Mouse (Mus musculus): ENCODE measurements around the gene Rhbdd3. TPM values are rescaled to one million over a fixed set of nuclear protein-coding genes. Genes with fewer than 3 reads are reported as not detected.

The Rhbdd3 gene
- total and polyA plus RNA-seq, 3 experiments, result 15.0 to 20.6 (median 17.0) TPM

GRCm38 (mm10) chr11:5098035-5098735 lies 541 bp upstream of the Rhbdd3 start:
- TF ChIP-seq JUND (conservative IDR thresholded peaks at IDR 0.05; ENCODE audit: low read depth, low read length) (no peak), ZC3H11A (IDR thresholded peaks at IDR 0.05; ENCODE audit: low read depth, low read length) (no peak), MAZ (IDR thresholded peaks at IDR 0.05; ENCODE audit: low read depth, low read length) (no peak), MAX (IDR thresholded peaks at IDR 0.05; ENCODE audit: low read length) (peak; percentile 83; the same call in 1 of the 2 replicates), ZNF384 (IDR thresholded peaks at IDR 0.05; ENCODE audit: low read depth, low read length) (no peak), ZMIZ1 (IDR thresholded peaks at IDR 0.05; ENCODE audit: low read depth, low read length) (peak; percentile 5; the same call in 1 of the 2 replicates), ELF1 (IDR thresholded peaks at IDR 0.05; ENCODE audit: low read depth, low read length) (no peak), MXI1 (IDR thresholded peaks at IDR 0.05; ENCODE audit: low read depth, low read length) (peak; percentile 81), RCOR1 (conservative IDR thresholded peaks at IDR 0.05; ENCODE audit: low read depth, low read length) (0 out of 2 replicates have a peak, but pooled peaks have one; percentile 36), JUN (IDR thresholded peaks at IDR 0.05; ENCODE audit: insufficient read depth, low read depth, low read length) (no peak), POLR2A (IDR thresholded peaks at IDR 0.05; ENCODE audit: low read depth, low read length) (no peak), CTCF (conservative IDR thresholded peaks at IDR 0.05 in 1 of 2, IDR thresholded peaks at IDR 0.05 in 1 of 2; ENCODE audit: low read depth in 2 of 2, low read length in 2 of 2) (no peak), E2F4 (IDR thresholded peaks at IDR 0.05; ENCODE audit: insufficient replicate concordance, low read depth, low read length) (no peak), USF1 (IDR thresholded peaks at IDR 0.05; ENCODE audit: low read depth, low read length) (no peak), SIN3A (IDR thresholded peaks at IDR 0.05; ENCODE audit: low read length) (0 out of 2 replicates have a peak, but pooled peaks have one; percentile 32), CHD2 (IDR thresholded peaks at IDR 0.05; ENCODE audit: low read length) (no peak), MYC (IDR thresholded peaks at IDR 0.05; ENCODE audit: low read depth, low read length) (0 out of 2 replicates have a peak, but pooled peaks have one; percentile 85), TCF12 (IDR thresholded peaks at IDR 0.05; ENCODE audit: low read depth, low read length) (no peak), PAX5 (IDR thresholded peaks at IDR 0.05; ENCODE audit: low read length) (no peak), CHD1 (IDR thresholded peaks at IDR 0.05; ENCODE audit: low read depth, low read length) (peak; percentile 70), MAFK (IDR thresholded peaks at IDR 0.05; ENCODE audit: insufficient replicate concordance, low read length) (no peak), USF2 (conservative IDR thresholded peaks at IDR 0.05; ENCODE audit: low read depth, low read length) (no peak), BHLHE40 (IDR thresholded peaks at IDR 0.05; ENCODE audit: low read depth, low read length) (no peak), IRF4 (IDR thresholded peaks at IDR 0.05; ENCODE audit: low read depth, low read length) (no peak), HCFC1 (IDR thresholded peaks at IDR 0.05; ENCODE audit: low read depth, low read length) (no peak), UBTF (IDR thresholded peaks at IDR 0.05; ENCODE audit: low read depth, low read length) (no peak), SMC3 (IDR thresholded peaks at IDR 0.05; ENCODE audit: low read depth, low read length) (no peak), MEF2A (IDR thresholded peaks at IDR 0.05; ENCODE audit: borderline replicate concordance, low read depth, low read length) (no peak), RAD21 (IDR thresholded peaks at IDR 0.05; ENCODE audit: low read depth, low read length) (no peak)
- peaks cover 7 to 45% of the 10 kb centered on the region in 2 experiments; a peak in 3 of 4 replicates for H3K4me1 ChIP-seq (ENCODE audit: control insufficient read depth in 1 of 2, insufficient read depth in 2 of 2)
- H3K27ac ChIP-seq (ENCODE audit: insufficient read depth, low read depth), result peak overlapping the region; percentile 75
- no peaks in the 10 kb centered on the region for H3K27me3 ChIP-seq (replicated peaks)
- peak; percentile 41 for DNase-seq (ENCODE audit: extremely low read depth)
- H3K4me2 ChIP-seq (ENCODE audit: insufficient read depth, low read depth, poor library complexity, severe bottlenecking), result peak overlapping the region; percentile 97
- peaks cover 57% of the 10 kb centered on the region for H3K79me2 ChIP-seq (replicated peaks; ENCODE audit: control insufficient read depth, extremely low read depth, insufficient read depth, poor library complexity, severe bottlenecking)
- H3K36me3 ChIP-seq (replicated peaks in 1 of 2; ENCODE audit: control insufficient read depth in 1 of 2, insufficient read depth in 1 of 2, low read length in 1 of 2), result peaks cover 8 to 41% of the 10 kb centered on the region in 2 experiments
- H3K4me3 ChIP-seq (replicated peaks in 1 of 3; ENCODE audit: low read depth in 2 of 3, low read length in 2 of 3, poor library complexity in 1 of 3), result peak overlapping the region; percentile 74 to 94 (median 85)
- dilution Hi-C loops (cut with MboI; ENCODE audit: extremely low pct_ligation_motif_present, extremely low pct_unique_long_range_greater_than_20kb, low sequenced_read_pairs) (no loop called here), in situ Hi-C loops (cut with MboI; ENCODE audit: low pct_ligation_motif_present, low pct_unique_long_range_greater_than_20kb, low sequenced_read_pairs) (loop anchor here (5.0 kb wide), 1 partner anchor 36 kb away; no protein-coding TSS in a partner anchor)
- no peaks in the 10 kb centered on the region for H3K9me3 ChIP-seq (replicated peaks; ENCODE audit: low read length)
- peak overlapping the region; percentile 98 for H3K9ac ChIP-seq (ENCODE audit: insufficient read depth, low read depth)

Measured in CH12.LX (cell line).